Mouse (Mus musculus): ENCODE results near the gene Epb41l4b. TPM values are rescaled to one million over a fixed set of nuclear protein-coding genes. Genes with fewer than 3 reads are reported as not detected.

The Epb41l4b gene
- total RNA-seq, 2 experiments from 2014 or later = 2.5 to 4.5 TPM

GRCm38 (mm10) chr4:57118883-57119282 is 24.4 kb downstream of the Epb41l4b start:
- ATAC-seq (replicated peaks; ENCODE audit: poor library complexity, severe bottlenecking) = no peak

- no peak for ATAC-seq (replicated peaks; ENCODE audit: poor library complexity, severe bottlenecking)
Measured at GRCm38 (mm10) chr4:57116278-57116677, 27.0 kb downstream of the Epb41l4b start.

GRCm38 (mm10) chr4:57114617-57115592 is 28.3 kb downstream of the Epb41l4b start:
- no peak for ATAC-seq (replicated peaks; ENCODE audit: poor library complexity, severe bottlenecking)

GRCm38 (mm10) chr4:57113472-57114216 is 29.6 kb downstream of the Epb41l4b start:
- no peak for ATAC-seq (replicated peaks; ENCODE audit: poor library complexity, severe bottlenecking)

- ATAC-seq (replicated peaks; ENCODE audit: poor library complexity, severe bottlenecking) = no peak
Measured at GRCm38 (mm10) chr4:57111992-57112540, 31.2 kb downstream of the Epb41l4b start.

GRCm38 (mm10) chr4:57111411-57111810 is 31.8 kb downstream of the Epb41l4b start:
- ATAC-seq (replicated peaks; ENCODE audit: poor library complexity, severe bottlenecking) = no peak

GRCm38 (mm10) chr4:57109543-57109942 is 33.7 kb downstream of the Epb41l4b start:
- no peak for ATAC-seq (replicated peaks; ENCODE audit: poor library complexity, severe bottlenecking)

GRCm38 (mm10) chr4:57105339-57105738 is 37.9 kb downstream of the Epb41l4b start:
- ATAC-seq (replicated peaks; ENCODE audit: poor library complexity, severe bottlenecking) = 0 out of 2 replicates have a peak, but pooled peaks have one; percentile 2

- peak; percentile 98 for ATAC-seq (replicated peaks; ENCODE audit: poor library complexity, severe bottlenecking)
Measured at GRCm38 (mm10) chr4:57103830-57104229, 39.4 kb downstream of the Epb41l4b start.

- ATAC-seq (replicated peaks; ENCODE audit: poor library complexity, severe bottlenecking) = no peak
Measured at GRCm38 (mm10) chr4:57101095-57101494, 42.1 kb downstream of the Epb41l4b start.

GRCm38 (mm10) chr4:57097411-57097810 is 45.8 kb downstream of the Epb41l4b start:
- ATAC-seq (replicated peaks; ENCODE audit: poor library complexity, severe bottlenecking) = no peak

GRCm38 (mm10) chr4:57095569-57095968 is 47.7 kb downstream of the Epb41l4b start:
- ATAC-seq (replicated peaks; ENCODE audit: poor library complexity, severe bottlenecking) = no peak

GRCm38 (mm10) chr4:57091363-57091762 is 51.9 kb downstream of the Epb41l4b start:
- no peak for ATAC-seq (replicated peaks; ENCODE audit: poor library complexity, severe bottlenecking)

GRCm38 (mm10) chr4:57088301-57088700 is 54.9 kb downstream of the Epb41l4b start:
- no peak for ATAC-seq (replicated peaks; ENCODE audit: poor library complexity, severe bottlenecking)

- no peak for ATAC-seq (replicated peaks; ENCODE audit: poor library complexity, severe bottlenecking)
Measured at GRCm38 (mm10) chr4:57085750-57086400, 57.4 kb downstream of the Epb41l4b start.

- no peak for ATAC-seq (replicated peaks; ENCODE audit: poor library complexity, severe bottlenecking)
Measured at GRCm38 (mm10) chr4:57083653-57084052, 59.6 kb downstream of the Epb41l4b start.

GRCm38 (mm10) chr4:57082775-57083428 is 60.3 kb downstream of the Epb41l4b start:
- ATAC-seq (replicated peaks; ENCODE audit: poor library complexity, severe bottlenecking) = peak; percentile 71

- ATAC-seq (replicated peaks; ENCODE audit: poor library complexity, severe bottlenecking) = no peak
Measured at GRCm38 (mm10) chr4:57081463-57081862, 61.8 kb downstream of the Epb41l4b start.

- no peak for ATAC-seq (replicated peaks; ENCODE audit: poor library complexity, severe bottlenecking)
Measured at GRCm38 (mm10) chr4:57073843-57074242, 69.4 kb downstream of the Epb41l4b start.

- ATAC-seq (replicated peaks; ENCODE audit: poor library complexity, severe bottlenecking) = no peak
Measured at GRCm38 (mm10) chr4:57073174-57073573, 70.1 kb downstream of the Epb41l4b start.
